Comparison of ENCODE assay signal across 8 mouse cellular contexts in genomic region chr10:79856704-79857451, GRCm38 (mm10). TPM values are rescaled to one million over a fixed set of nuclear protein-coding genes. Genes with fewer than 3 reads are reported as not detected.
DNase-seq lines count a peak whose midpoint lies in the region; ATAC-seq and TF ChIP-seq lines count a peak whose summit lies in the region.

No protein-coding gene starts in this region.

- peak overlapping the region; percentile 99 for H3K27ac ChIP-seq in lung, postnatal 0 days (ENCODE audit: low read length)
- H3K27ac ChIP-seq in limb, embryonic 11.5 days (replicated peaks; ENCODE audit: low read depth, low read length), result no peak overlapping the region
- peak overlapping the region; percentile 81 for H3K27ac ChIP-seq in stomach, embryonic 14.5 days (ENCODE audit: low read length)

- peak overlapping the region; percentile 89 for H3K4me2 ChIP-seq in lung, postnatal 0 days (replicated peaks; ENCODE audit: low read depth, low read length)
- H3K4me2 ChIP-seq in limb, embryonic 11.5 days (ENCODE audit: low read depth, severe bottlenecking), result peak overlapping the region; percentile 91
- H3K4me2 ChIP-seq in stomach, embryonic 14.5 days (replicated peaks; ENCODE audit: low read depth, low read length), result peak overlapping the region; percentile 84

- 2% methylated on average over 7 of the region's 7 CpGs for WGBS in lung, postnatal 0 days
- WGBS in limb, embryonic 11.5 days, result 69% methylated on average over 7 of the region's 7 CpGs
- WGBS in stomach, embryonic 14.5 days, result 27% methylated on average over 7 of the region's 7 CpGs

- H3K4me1 ChIP-seq in lung, postnatal 0 days (ENCODE audit: insufficient read depth, low read depth, low read length), result peaks cover 41% of the 10 kb centered on the region
- H3K4me1 ChIP-seq in limb, embryonic 11.5 days (ENCODE audit: control insufficient read depth, insufficient read depth, low read length), result peaks cover 40% of the 10 kb centered on the region
- peaks cover 40% of the 10 kb centered on the region for H3K4me1 ChIP-seq in stomach, embryonic 14.5 days (ENCODE audit: control insufficient read depth, insufficient read depth, low read length)

- no peaks in the 10 kb centered on the region for H3K27me3 ChIP-seq in lung, postnatal 0 days (replicated peaks; ENCODE audit: insufficient read depth, low read length)
- no peaks in the 10 kb centered on the region for H3K27me3 ChIP-seq in limb, embryonic 11.5 days (ENCODE audit: control insufficient read depth, insufficient read depth, low read length)
- no peaks in the 10 kb centered on the region for H3K27me3 ChIP-seq in stomach, embryonic 14.5 days (ENCODE audit: control insufficient read depth, insufficient read depth, low read length)

- DNase-seq in adrenal gland, adult 2 months, result peak; percentile 36
- DNase-seq in adrenal gland, postnatal 10 days, result no peak
- DNase-seq in lung, postnatal 0 days (ENCODE audit: low spot score), result no peak
- DNase-seq in lung, postnatal 4 days, result no peak
- no peak for DNase-seq in limb, embryonic 11.5 days (ENCODE audit: low spot score)
- no peak for DNase-seq in spleen, postnatal 4 days (ENCODE audit: low spot score in 2 of 2)
- DNase-seq in gastrocnemius, postnatal 25 days, result no peak

- peak overlapping the region; percentile 78 for H3K9ac ChIP-seq in lung, postnatal 0 days (replicated peaks; ENCODE audit: low read depth)
- peak overlapping the region; percentile 99 for H3K9ac ChIP-seq in limb, embryonic 11.5 days (ENCODE audit: low read length)
- H3K9ac ChIP-seq in stomach, embryonic 14.5 days (replicated peaks; ENCODE audit: low read depth, low read length), result peak overlapping the region; percentile 98

- TF ChIP-seq CTCF in lung, postnatal 0 days (IDR thresholded peaks at IDR 0.05), result no peak

- no peaks in the 10 kb centered on the region for H3K9me3 ChIP-seq in lung, postnatal 0 days (ENCODE audit: low read length)
- no peaks in the 10 kb centered on the region for H3K9me3 ChIP-seq in limb, embryonic 11.5 days (ENCODE audit: control insufficient read depth, low read length)
- H3K9me3 ChIP-seq in stomach, embryonic 14.5 days (ENCODE audit: control insufficient read depth, low read depth, low read length), result no peaks in the 10 kb centered on the region

- ATAC-seq in lung, postnatal 0 days, result no peak
- no peak for ATAC-seq in limb, embryonic 11.5 days (ENCODE audit: insufficient number of reproducible peaks, low FRiP score, low TSS enrichment, low read depth)
- no peak for ATAC-seq in stomach, embryonic 14.5 days (ENCODE audit: insufficient number of reproducible peaks, insufficient read depth, low FRiP score, low read depth)

- H3K4me3 ChIP-seq in lung, postnatal 0 days (ENCODE audit: low read depth, low read length), result peak overlapping the region; percentile 71
- peak overlapping the region; percentile 99 for H3K4me3 ChIP-seq in limb, embryonic 11.5 days (ENCODE audit: low read depth, low read length)
- H3K4me3 ChIP-seq in stomach, embryonic 14.5 days (ENCODE audit: low read depth, low read length), result peak overlapping the region; percentile 99

- H3K36me3 ChIP-seq in lung, postnatal 0 days (ENCODE audit: insufficient read depth, low read length), result peaks cover 26% of the 10 kb centered on the region
- H3K36me3 ChIP-seq in limb, embryonic 11.5 days (ENCODE audit: control insufficient read depth, insufficient read depth, low read length), result peaks cover 43% of the 10 kb centered on the region
- peaks cover 54% of the 10 kb centered on the region for H3K36me3 ChIP-seq in stomach, embryonic 14.5 days (ENCODE audit: control insufficient read depth, insufficient read depth, low read length)

- no peak; the same call in 1 of the 2 replicates for TF ChIP-seq EP300 in lung, postnatal 0 days (IDR thresholded peaks at IDR 0.05)

RNA-seq across cellular contexts. Expression of gene Ptbp1, which starts 2.7 kb away (rescaled TPM):
- 100 to 1,000 TPM; 217 to 332 TPM for total RNA-seq in adrenal gland, adult 2 months (2021)
- 175 and 259 TPM in 2 replicates for polyA plus RNA-seq in adrenal gland, adult 2 months (2012; rRNA removed)
- 100 to 1,000 TPM; 267 to 270 TPM for total RNA-seq in adrenal gland, postnatal 10 days (2021)
- 107 and 109 TPM in 2 replicates for polyA plus RNA-seq in lung, postnatal 0 days (2015; fragmentation: Nextera tagmentation; extraction: Ambion mirVana)
- polyA plus RNA-seq in limb, embryonic 11.5 days (2014; fragmentation: Nextera tagmentation; extraction: Ambion mirVana), result 328 and 351 TPM in 2 replicates
- polyA plus RNA-seq in stomach, embryonic 14.5 days (2014; fragmentation: Nextera tagmentation; extraction: Ambion mirVana), result 237 and 275 TPM in 2 replicates
- total RNA-seq in gastrocnemius, postnatal 25 days (2021), result 10 to 100 TPM; 26.8 to 27.1 TPM

RNA-seq across cellular contexts. Expression of gene Prtn3, which starts 17.4 kb away (rescaled TPM):
- total RNA-seq in adrenal gland, adult 2 months (2021), result under 1 TPM; 0.62 to 0.63 TPM
- polyA plus RNA-seq in adrenal gland, adult 2 months (2012; rRNA removed), result 3.4 and 4.1 TPM in 2 replicates
- 1 to 10 TPM; 1.5 to 2.8 TPM for total RNA-seq in adrenal gland, postnatal 10 days (2021)
- 2.2 and 2.4 TPM in 2 replicates for polyA plus RNA-seq in lung, postnatal 0 days (2015; fragmentation: Nextera tagmentation; extraction: Ambion mirVana)
- 16.0 and 19.6 TPM in 2 replicates for polyA plus RNA-seq in limb, embryonic 11.5 days (2014; fragmentation: Nextera tagmentation; extraction: Ambion mirVana)
- polyA plus RNA-seq in stomach, embryonic 14.5 days (2014; fragmentation: Nextera tagmentation; extraction: Ambion mirVana), result 2.9 and 5.6 TPM in 2 replicates
- total RNA-seq in gastrocnemius, postnatal 25 days (2021), result under 1 TPM in 1 of 2 experiments, not detected in 1; 0.35 TPM

RNA-seq across cellular contexts. Expression of gene Plppr3, which starts 17.6 kb away (rescaled TPM):
- 1 to 10 TPM; 1.2 to 2.2 TPM for total RNA-seq in adrenal gland, adult 2 months (2021)
- 4.2 and 4.6 TPM in 2 replicates for polyA plus RNA-seq in adrenal gland, adult 2 months (2012; rRNA removed)
- 1 to 10 TPM; 3.4 to 4.3 TPM for total RNA-seq in adrenal gland, postnatal 10 days (2021)
- polyA plus RNA-seq in lung, postnatal 0 days (2015; fragmentation: Nextera tagmentation; extraction: Ambion mirVana), result 3.9 and 4.8 TPM in 2 replicates
- polyA plus RNA-seq in limb, embryonic 11.5 days (2014; fragmentation: Nextera tagmentation; extraction: Ambion mirVana), result 95.1 and 95.7 TPM in 2 replicates
- polyA plus RNA-seq in stomach, embryonic 14.5 days (2014; fragmentation: Nextera tagmentation; extraction: Ambion mirVana), result 41.3 and 51.7 TPM in 2 replicates
- under 1 TPM; 0.13 to 0.27 TPM for total RNA-seq in gastrocnemius, postnatal 25 days (2021)

RNA-seq across cellular contexts. Expression of gene Elane, which starts 29.2 kb away (rescaled TPM):
- total RNA-seq in adrenal gland, adult 2 months (2021), result under 1 TPM; 0.49 to 0.79 TPM
- 0.34 and 1.1 TPM in 2 replicates for polyA plus RNA-seq in adrenal gland, adult 2 months (2012; rRNA removed)
- 1 to 10 TPM; 2.1 to 2.3 TPM for total RNA-seq in adrenal gland, postnatal 10 days (2021)
- 0.92 TPM in 1 of 2 replicates, not detected in the other for polyA plus RNA-seq in lung, postnatal 0 days (2015; fragmentation: Nextera tagmentation; extraction: Ambion mirVana)
- polyA plus RNA-seq in limb, embryonic 11.5 days (2014; fragmentation: Nextera tagmentation; extraction: Ambion mirVana), result 0.20 TPM in 1 of 2 replicates, not detected in the other
- 0.88 and 3.3 TPM in 2 replicates for polyA plus RNA-seq in stomach, embryonic 14.5 days (2014; fragmentation: Nextera tagmentation; extraction: Ambion mirVana)
- not detected for total RNA-seq in gastrocnemius, postnatal 25 days (2021)

RNA-seq across cellular contexts. Expression of gene Cfd, which starts 33.8 kb away (rescaled TPM):
- 1,000 to 10,000 TPM; 2,358 to 4,405 TPM for total RNA-seq in adrenal gland, adult 2 months (2021)
- 4,988 and 13,425 TPM in 2 replicates for polyA plus RNA-seq in adrenal gland, adult 2 months (2012; rRNA removed)
- total RNA-seq in adrenal gland, postnatal 10 days (2021), result 100 to 1,000 TPM; 316 to 348 TPM
- not detected in 2 replicates for polyA plus RNA-seq in lung, postnatal 0 days (2015; fragmentation: Nextera tagmentation; extraction: Ambion mirVana)
- polyA plus RNA-seq in limb, embryonic 11.5 days (2014; fragmentation: Nextera tagmentation; extraction: Ambion mirVana), result not detected in 2 replicates
- polyA plus RNA-seq in stomach, embryonic 14.5 days (2014; fragmentation: Nextera tagmentation; extraction: Ambion mirVana), result not detected in 2 replicates
- total RNA-seq in gastrocnemius, postnatal 25 days (2021), result 100 to 1,000 TPM in 1 of 2 experiments, 10 to 100 TPM in 1; 12.5 to 381 TPM
